Mouse (Mus musculus): ENCODE results near the gene Shkbp1.

Shkbp1 gene

GRCm38 (mm10) chr7:27355745-27356240 lies at the start of gene Shkbp1:
Shkbp1 (minus strand) TSS chr7:27356019.
- peak; percentile 82 to 90 for DNase-seq (ENCODE audit: low spot score in 2 of 2)

- no peak for DNase-seq (ENCODE audit: low spot score in 2 of 2)
Measured at GRCm38 (mm10) chr7:27404203-27404942, 48.6 kb upstream of the Shkbp1 start.

- DNase-seq (ENCODE audit: low spot score in 2 of 2): peak; percentile 40 to 76
Measured at GRCm38 (mm10) chr7:27402675-27403074, 46.9 kb upstream of the Shkbp1 start.

GRCm38 (mm10) chr7:27400545-27400944 lies 44.7 kb upstream of the Shkbp1 start:
- DNase-seq (ENCODE audit: low spot score in 2 of 2): no peak

GRCm38 (mm10) chr7:27397048-27397949 lies 41.5 kb upstream of the Shkbp1 start:
- DNase-seq (ENCODE audit: low spot score in 2 of 2): peak in 1 of 2 experiments; percentile 60

- peak in 1 of 2 experiments; percentile 42 for DNase-seq (ENCODE audit: low spot score in 2 of 2)
Measured at GRCm38 (mm10) chr7:27396184-27397047, 40.6 kb upstream of the Shkbp1 start.

GRCm38 (mm10) chr7:27395521-27396183 lies 39.8 kb upstream of the Shkbp1 start:
- no peak for DNase-seq (ENCODE audit: low spot score in 2 of 2)

- no peak for DNase-seq (ENCODE audit: low spot score in 2 of 2)
Measured at GRCm38 (mm10) chr7:27391416-27391815, 35.6 kb upstream of the Shkbp1 start.

GRCm38 (mm10) chr7:27389213-27389612 lies 33.4 kb upstream of the Shkbp1 start:
- no peak for DNase-seq (ENCODE audit: low spot score in 2 of 2)

- peak; percentile 61 to 86 for DNase-seq (ENCODE audit: low spot score in 2 of 2)
Measured at GRCm38 (mm10) chr7:27384731-27385130, 28.9 kb upstream of the Shkbp1 start.

GRCm38 (mm10) chr7:27384134-27384533 lies 28.3 kb upstream of the Shkbp1 start:
- no peak for DNase-seq (ENCODE audit: low spot score in 2 of 2)

- peak in 1 of 2 experiments; percentile 32 for DNase-seq (ENCODE audit: low spot score in 2 of 2)
Measured at GRCm38 (mm10) chr7:27383233-27383632, 27.4 kb upstream of the Shkbp1 start.

- DNase-seq (ENCODE audit: low spot score in 2 of 2): no peak
Measured at GRCm38 (mm10) chr7:27381560-27381959, 25.7 kb upstream of the Shkbp1 start.

- no peak for DNase-seq (ENCODE audit: low spot score in 2 of 2)
Measured at GRCm38 (mm10) chr7:27381009-27381408, 25.2 kb upstream of the Shkbp1 start.

- DNase-seq (ENCODE audit: low spot score in 2 of 2): no peak
Measured at GRCm38 (mm10) chr7:27379836-27380235, 24.0 kb upstream of the Shkbp1 start.

- peak in 1 of 2 experiments; percentile 47 for DNase-seq (ENCODE audit: low spot score in 2 of 2)
Measured at GRCm38 (mm10) chr7:27378431-27378830, 22.6 kb upstream of the Shkbp1 start.

- DNase-seq (ENCODE audit: low spot score in 2 of 2): no peak
Measured at GRCm38 (mm10) chr7:27375274-27375673, 19.5 kb upstream of the Shkbp1 start.

GRCm38 (mm10) chr7:27371715-27372462 lies 16.1 kb upstream of the Shkbp1 start:
- DNase-seq (ENCODE audit: low spot score in 2 of 2): no peak

GRCm38 (mm10) chr7:27369111-27369510 lies 13.3 kb upstream of the Shkbp1 start:
- no peak for DNase-seq (ENCODE audit: low spot score in 2 of 2)

- no peak for DNase-seq (ENCODE audit: low spot score in 2 of 2)
Measured at GRCm38 (mm10) chr7:27367976-27368375, 12.2 kb upstream of the Shkbp1 start.

All from spleen, postnatal 10 days (tissue).